Mouse (Mus musculus): ENCODE measurements around the gene Pdcd1lg2. TPM values are rescaled to one million over a fixed set of nuclear protein-coding genes. Genes with fewer than 3 reads are reported as not detected.
"Not testable (repeated sequence)": the region's sequence is repeated elsewhere in the genome, so short reads cannot be mapped to it uniquely, and the experiment has no call there.

Pdcd1lg2 gene
- polyA plus RNA-seq, 1 experiment from 2014 or later = not detected

- DNase-seq (ENCODE audit: low spot score) = no peak
- Histone ChIP-seq H3K4me3 (no peak overlapping the region), H3K4me1 (no peaks in the 10 kb centered on the region; the same call in 1 of the 2 replicates), H3K27ac (no peak overlapping the region), H3K27me3 (ENCODE audit: low read depth, poor library complexity, severe bottlenecking) (no peaks in the 10 kb centered on the region), H3K9me3 (replicated peaks) (no peaks in the 10 kb centered on the region), H3K36me3 (no peaks in the 10 kb centered on the region)
- WGBS = 81% methylated on average over 3 of the region's 3 CpGs
These were observed 3.8 kb downstream of the Pdcd1lg2 start for GRCm38 (mm10) chr19:29414513-29414912.

DNA sequence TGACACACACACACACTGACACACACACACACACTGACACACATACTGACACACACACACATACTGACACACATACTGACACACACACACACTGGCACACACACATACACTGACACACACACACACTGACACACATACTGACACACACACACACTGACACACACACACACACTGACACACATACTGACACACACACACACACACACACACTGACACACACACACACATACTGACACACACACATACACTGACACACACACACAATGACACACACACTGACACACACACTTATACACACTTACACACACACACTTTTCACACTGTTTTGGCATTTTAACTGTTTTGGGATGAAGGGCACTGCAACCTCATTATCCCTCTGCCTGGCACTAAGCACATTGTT, 4.2 kb downstream of the Pdcd1lg2 start:
- not testable (repeated sequence) for DNase-seq (ENCODE audit: low spot score); H3K4me3 ChIP-seq; H3K27me3 ChIP-seq (ENCODE audit: low read depth, poor library complexity, severe bottlenecking); H3K27ac ChIP-seq; H3K9me3 ChIP-seq (replicated peaks); H3K4me1 ChIP-seq; H3K36me3 ChIP-seq

DNA sequence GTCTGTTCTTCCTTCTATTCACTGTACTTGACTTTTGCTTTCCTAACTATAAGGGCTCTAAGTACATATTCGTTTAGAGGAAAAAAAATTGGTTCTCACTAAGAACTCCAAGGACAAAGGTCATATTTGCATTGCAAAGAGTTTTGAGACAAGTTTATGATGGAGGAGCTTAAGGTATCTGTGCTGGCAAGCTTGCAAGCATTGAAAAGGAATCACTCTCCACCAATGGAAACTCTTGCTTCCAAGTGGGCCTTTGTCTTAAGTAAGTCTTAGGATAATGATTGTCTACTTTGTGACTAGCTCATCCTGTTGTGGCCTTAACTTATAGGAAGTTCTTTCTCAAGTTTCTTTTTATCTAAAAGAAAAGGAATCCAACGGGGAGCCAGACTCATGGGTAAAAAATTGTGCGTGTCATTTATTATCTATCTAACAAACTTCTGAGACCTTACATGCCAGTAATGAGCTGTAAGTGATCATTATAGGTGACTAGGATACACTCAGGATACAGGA, 5.7 kb downstream of the Pdcd1lg2 start:
- no peak for DNase-seq (ENCODE audit: low spot score)
- Histone ChIP-seq H3K27ac (no peak overlapping the region), H3K4me3 (no peak overlapping the region), H3K27me3 (ENCODE audit: low read depth, poor library complexity, severe bottlenecking) (no peaks in the 10 kb centered on the region), H3K36me3 (no peaks in the 10 kb centered on the region), H3K9me3 (replicated peaks) (no peaks in the 10 kb centered on the region), H3K4me1 (no peaks in the 10 kb centered on the region; the same call in 1 of the 2 replicates)
- WGBS = 79% methylated on average over 3 of the region's 3 CpGs

DNA sequence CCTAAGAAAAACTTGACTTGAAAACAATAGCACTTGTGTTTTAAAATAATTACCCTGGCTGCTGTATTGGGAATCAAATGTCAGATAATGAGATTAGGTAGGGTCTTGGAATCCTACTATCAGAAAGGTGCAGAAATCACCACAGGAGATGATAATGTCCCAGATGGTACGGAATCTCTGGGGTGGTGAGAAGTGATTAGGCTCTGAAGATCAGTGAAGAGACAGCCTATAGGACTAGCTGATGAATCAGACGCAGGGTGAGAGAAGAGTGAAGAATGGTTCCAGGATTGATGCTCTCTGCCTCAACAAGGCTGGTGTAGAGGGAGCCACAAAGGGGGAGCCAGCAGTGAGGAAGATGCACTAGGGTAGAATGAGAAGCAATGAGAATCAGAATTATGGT, 6.5 kb downstream of the Pdcd1lg2 start:
- 77% methylated on average over 2 of the region's 2 CpGs for WGBS
- H3K27ac ChIP-seq = no peak overlapping the region
- H3K36me3 ChIP-seq = no peaks in the 10 kb centered on the region
- H3K4me1 ChIP-seq = no peaks in the 10 kb centered on the region; the same call in 1 of the 2 replicates
- no peaks in the 10 kb centered on the region for H3K27me3 ChIP-seq (ENCODE audit: low read depth, poor library complexity, severe bottlenecking)
- H3K9me3 ChIP-seq (replicated peaks) = no peaks in the 10 kb centered on the region
- no peak overlapping the region for H3K4me3 ChIP-seq
- DNase-seq (ENCODE audit: low spot score) = no peak

- no peaks in the 10 kb centered on the region for H3K4me1 ChIP-seq
- no peaks in the 10 kb centered on the region for H3K36me3 ChIP-seq
- DNase-seq (ENCODE audit: low spot score) = no peak
- H3K27me3 ChIP-seq (ENCODE audit: low read depth, poor library complexity, severe bottlenecking) = no peaks in the 10 kb centered on the region
- no peak overlapping the region for H3K4me3 ChIP-seq
- H3K27ac ChIP-seq = no peak overlapping the region
- no peaks in the 10 kb centered on the region for H3K9me3 ChIP-seq (replicated peaks)
- WGBS = 86% methylated on average over 2 of the region's 2 CpGs
These were observed 7.2 kb downstream of the Pdcd1lg2 start for GRCm38 (mm10) chr19:29417894-29418293.

DNA sequence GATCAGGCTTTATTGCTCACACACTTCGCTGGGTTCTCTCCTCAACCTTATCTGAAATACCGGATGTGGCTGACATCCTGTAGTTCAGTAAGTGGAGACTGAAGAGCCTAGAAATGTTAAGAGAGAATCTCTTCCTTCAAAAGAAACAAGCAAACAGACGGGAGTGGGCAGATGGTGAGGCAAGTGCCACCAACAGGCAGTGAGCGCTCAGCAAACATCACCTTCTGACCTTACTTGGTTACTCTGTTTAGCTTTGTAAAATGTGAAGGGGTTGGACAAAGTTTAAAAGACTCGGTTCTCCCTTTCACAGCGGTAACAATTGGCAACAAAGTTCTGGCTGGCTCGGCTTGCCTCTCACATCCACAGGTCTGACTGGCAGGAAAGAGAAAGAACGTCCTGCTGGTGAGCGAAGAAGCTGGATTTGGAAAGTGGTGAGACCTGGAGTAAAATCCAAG, 8.0 kb downstream of the Pdcd1lg2 start:
- H3K27me3 ChIP-seq (ENCODE audit: low read depth, poor library complexity, severe bottlenecking) = no peaks in the 10 kb centered on the region
- no peak overlapping the region for H3K4me3 ChIP-seq
- no peaks in the 10 kb centered on the region for H3K9me3 ChIP-seq (replicated peaks)
- no peak for DNase-seq (ENCODE audit: low spot score)
- H3K4me1 ChIP-seq = no peaks in the 10 kb centered on the region
- 57% methylated on average over 9 of the region's 9 CpGs for WGBS
- no peaks in the 10 kb centered on the region for H3K36me3 ChIP-seq
- H3K27ac ChIP-seq = no peak overlapping the region

DNA sequence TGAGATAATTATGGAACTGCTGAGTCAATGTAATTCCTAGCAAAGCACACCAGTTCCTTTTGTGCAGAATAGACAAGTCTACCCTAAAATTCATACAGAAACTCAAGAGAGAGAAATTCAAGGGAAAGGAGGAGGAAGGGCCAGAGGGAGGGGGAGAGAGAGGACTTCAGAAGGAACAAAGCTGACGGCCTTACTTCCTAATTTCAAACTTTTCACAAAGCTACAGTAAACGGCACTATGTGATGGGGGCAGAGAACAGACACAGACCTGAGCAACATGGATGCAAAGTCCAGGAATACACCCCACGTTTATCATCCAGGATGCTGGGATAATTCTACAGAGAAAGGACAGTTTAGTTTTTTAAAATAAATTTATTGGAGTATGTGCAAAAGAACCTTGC, 8.8 kb downstream of the Pdcd1lg2 start:
- no peak for DNase-seq (ENCODE audit: low spot score)
- no peaks in the 10 kb centered on the region for H3K4me1 ChIP-seq
- H3K36me3 ChIP-seq = no peaks in the 10 kb centered on the region
- no peak overlapping the region for H3K4me3 ChIP-seq
- H3K27ac ChIP-seq = no peak overlapping the region
- 78% methylated on average over 3 of the region's 3 CpGs for WGBS
- H3K9me3 ChIP-seq (replicated peaks) = no peaks in the 10 kb centered on the region
- H3K27me3 ChIP-seq (ENCODE audit: low read depth, poor library complexity, severe bottlenecking) = no peaks in the 10 kb centered on the region

- Histone ChIP-seq H3K27me3 (ENCODE audit: low read depth, poor library complexity, severe bottlenecking) (no peaks in the 10 kb centered on the region), H3K4me1 (no peaks in the 10 kb centered on the region), H3K36me3 (no peaks in the 10 kb centered on the region), H3K9me3 (replicated peaks) (no peaks in the 10 kb centered on the region), H3K27ac (no peak overlapping the region), H3K4me3 (no peak overlapping the region)
- DNase-seq (ENCODE audit: low spot score) = no peak
These were observed 9.2 kb downstream of the Pdcd1lg2 start for GRCm38 (mm10) chr19:29419946-29420345.

- Histone ChIP-seq H3K4me3 (no peak overlapping the region), H3K27me3 (ENCODE audit: low read depth, poor library complexity, severe bottlenecking) (no peaks in the 10 kb centered on the region), H3K36me3 (no peaks in the 10 kb centered on the region), H3K4me1 (no peaks in the 10 kb centered on the region), H3K27ac (no peak overlapping the region), H3K9me3 (replicated peaks) (no peaks in the 10 kb centered on the region)
- DNase-seq (ENCODE audit: low spot score) = no peak
- 82% methylated on average over 8 of the region's 8 CpGs for WGBS
These were observed 9.7 kb downstream of the Pdcd1lg2 start for GRCm38 (mm10) chr19:29420397-29420796.

- Histone ChIP-seq H3K27ac (no peak overlapping the region), H3K9me3 (replicated peaks) (no peaks in the 10 kb centered on the region), H3K4me3 (no peak overlapping the region), H3K27me3 (ENCODE audit: low read depth, poor library complexity, severe bottlenecking) (no peaks in the 10 kb centered on the region), H3K4me1 (no peaks in the 10 kb centered on the region), H3K36me3 (no peaks in the 10 kb centered on the region)
- WGBS = 88% methylated on average over 16 of the region's 16 CpGs
- DNase-seq (ENCODE audit: low spot score) = no peak
These were observed 11.4 kb downstream of the Pdcd1lg2 start for GRCm38 (mm10) chr19:29422013-29422645.

- WGBS = 88% methylated on average over 7 of the region's 7 CpGs
- no peak overlapping the region for H3K27ac ChIP-seq
These were observed 12.1 kb downstream of the Pdcd1lg2 start for GRCm38 (mm10) chr19:29422796-29423195.

DNA sequence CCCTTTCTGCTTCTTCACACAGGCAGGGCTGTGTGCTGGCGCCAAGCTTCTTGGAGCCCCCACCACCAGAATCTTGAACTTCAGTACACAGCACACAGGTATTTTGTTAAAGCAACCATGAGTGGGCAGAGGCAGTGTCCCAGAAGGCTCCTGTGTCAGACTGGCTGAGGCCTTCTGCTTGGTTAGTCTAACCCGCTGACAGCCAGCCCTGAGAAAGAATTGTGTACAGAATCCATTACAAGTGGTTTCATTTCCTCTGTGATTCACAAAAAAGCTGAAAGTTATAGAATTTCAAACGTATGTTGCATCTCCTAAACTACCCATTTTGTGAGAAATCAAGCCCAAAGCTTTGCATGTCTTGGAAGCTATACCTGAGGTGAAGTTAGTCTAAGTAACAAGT, 19.8 kb downstream of the Pdcd1lg2 start:
- H3K27ac ChIP-seq = no peak overlapping the region
- DNase-seq (ENCODE audit: low spot score) = no peak
- WGBS = 84% methylated on average over 3 of the region's 3 CpGs
- no peaks in the 10 kb centered on the region for H3K27me3 ChIP-seq (ENCODE audit: low read depth, poor library complexity, severe bottlenecking)
- no peaks in the 10 kb centered on the region for H3K36me3 ChIP-seq
- no peaks in the 10 kb centered on the region for H3K9me3 ChIP-seq (replicated peaks)
- no peaks in the 10 kb centered on the region for H3K4me1 ChIP-seq
- no peak overlapping the region for H3K4me3 ChIP-seq

More at GRCm38 (mm10) chr19:29422796-29423195, 12.1 kb downstream of the Pdcd1lg2 start:
- Histone ChIP-seq H3K36me3 (no peaks in the 10 kb centered on the region), H3K27me3 (ENCODE audit: low read depth, poor library complexity, severe bottlenecking) (no peaks in the 10 kb centered on the region), H3K4me3 (no peak overlapping the region), H3K9me3 (replicated peaks) (no peaks in the 10 kb centered on the region), H3K4me1 (no peaks in the 10 kb centered on the region)
- no peak for DNase-seq (ENCODE audit: low spot score)

- no peaks in the 10 kb centered on the region for H3K27me3 ChIP-seq (ENCODE audit: low read depth, poor library complexity, severe bottlenecking)
- 86% methylated on average over 3 of the region's 3 CpGs for WGBS
These were observed 20.2 kb downstream of the Pdcd1lg2 start for GRCm38 (mm10) chr19:29430953-29431352.

More at GRCm38 (mm10) chr19:29430953-29431352, 20.2 kb downstream of the Pdcd1lg2 start:
- Histone ChIP-seq H3K4me1 (no peaks in the 10 kb centered on the region), H3K9me3 (replicated peaks) (no peaks in the 10 kb centered on the region), H3K4me3 (no peak overlapping the region), H3K27ac (no peak overlapping the region), H3K36me3 (no peaks in the 10 kb centered on the region)
- DNase-seq (ENCODE audit: low spot score) = no peak

Data from limb, embryonic 10.5 days (tissue).